Mouse (Mus musculus) right cerebral cortex, postnatal 4 days (tissue): ENCODE measurements around the gene Prkcq.

Experiments used
- DNase-seq: peaks from one replicate; pipeline ENCODE4 v3.0.0-alpha.2; 2022

Gene Prkcq

GRCm38 (mm10) chr2:11187166-11187565 lies 15.3 kb downstream of the Prkcq start:
- no peak for DNase-seq

DNA sequence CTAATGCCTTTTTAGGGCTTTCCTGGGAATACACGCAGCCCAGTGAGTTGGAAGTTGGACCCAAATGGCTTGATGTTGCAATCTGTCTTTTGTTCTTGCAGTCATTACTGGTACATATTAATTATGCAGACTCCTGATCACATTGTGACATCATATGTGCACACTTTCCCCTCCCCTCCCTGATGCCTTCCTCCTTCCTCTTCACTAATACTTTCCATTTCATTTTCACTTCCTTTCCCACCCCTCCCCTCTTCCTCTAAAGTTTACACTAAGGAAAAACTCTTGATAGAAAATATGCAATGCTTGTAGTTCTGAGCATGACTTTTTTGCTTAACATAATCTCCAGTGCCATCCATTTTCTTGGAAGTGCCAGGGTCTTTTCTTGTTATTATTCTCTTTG lies 16.4 kb downstream of the Prkcq start:
- no peak for DNase-seq

GRCm38 (mm10) chr2:11189150-11189767 lies 17.4 kb downstream of the Prkcq start:
- no peak for DNase-seq

DNA sequence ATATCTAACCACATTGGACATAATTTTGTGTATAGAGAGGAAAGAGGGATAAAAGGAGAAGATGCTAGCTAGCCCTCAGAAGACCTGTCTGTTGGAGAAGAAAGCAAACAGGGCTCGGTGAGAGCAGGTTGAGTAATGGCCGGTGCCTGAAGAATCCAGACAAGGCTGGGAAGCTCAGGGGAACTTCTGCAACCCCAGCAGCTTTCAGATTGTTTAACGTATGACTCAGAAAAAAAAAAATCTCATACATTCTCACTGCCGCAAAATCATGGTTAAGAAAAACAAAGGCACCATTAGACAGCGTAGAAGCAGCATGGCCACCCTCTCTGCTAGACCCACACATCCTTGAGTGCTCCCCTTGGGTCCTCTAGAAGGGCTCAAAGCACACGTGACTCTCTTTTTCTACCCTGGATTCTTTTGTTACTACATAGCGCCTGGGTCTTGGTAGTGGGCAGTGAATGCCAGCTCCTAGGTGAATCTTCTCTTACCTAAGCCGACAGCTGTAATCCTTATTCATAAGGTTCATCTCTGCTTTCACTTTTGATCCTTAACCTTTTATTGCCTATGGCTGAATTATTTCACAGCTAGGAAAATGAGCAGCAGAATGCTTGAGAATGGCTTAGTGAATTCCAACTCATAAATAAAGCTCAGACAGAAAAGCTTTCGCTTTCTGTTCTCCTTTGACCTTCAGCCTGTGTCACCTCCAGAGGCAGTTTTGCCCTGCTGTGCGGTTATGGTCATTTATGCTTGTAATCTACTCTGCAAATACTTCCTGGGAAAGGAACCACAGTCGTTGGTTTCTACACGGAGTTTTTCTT lies 20.6 kb downstream of the Prkcq start:
- no peak for DNase-seq

- no peak for DNase-seq
These were observed 21.3 kb downstream of the Prkcq start for GRCm38 (mm10) chr2:11193099-11193618.

DNA sequence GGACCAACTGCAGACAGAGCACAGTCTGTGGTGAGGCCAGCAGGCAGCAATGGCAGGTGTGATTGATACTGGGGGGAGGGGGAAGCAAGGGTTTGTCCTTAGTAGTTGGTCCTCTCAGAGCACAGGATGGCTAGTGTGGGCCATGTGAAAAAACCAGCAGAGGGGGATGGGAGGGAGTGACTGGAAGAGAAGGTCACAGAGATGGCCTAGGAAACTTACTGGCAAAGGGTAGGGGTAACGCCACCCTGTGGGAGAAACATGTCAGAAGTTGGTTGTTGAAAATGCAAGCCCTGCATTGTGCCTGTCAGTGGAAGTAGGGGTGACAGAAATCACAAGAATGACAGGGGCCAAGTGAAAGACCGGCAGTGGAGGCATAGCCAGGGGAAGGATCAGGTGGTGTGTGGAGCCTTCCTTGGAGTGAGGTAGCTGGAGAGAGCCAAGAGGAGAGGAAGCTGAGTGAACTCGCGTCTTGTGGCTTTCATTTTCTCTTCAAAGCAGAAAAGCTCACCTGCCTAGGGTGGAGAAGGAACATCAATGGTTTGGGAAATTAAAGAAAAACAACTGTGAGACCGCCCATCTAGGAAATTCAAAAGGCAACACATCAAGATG lies 22.9 kb downstream of the Prkcq start:
- DNase-seq = no peak

GRCm38 (mm10) chr2:11196071-11196470 lies 24.2 kb downstream of the Prkcq start:
- no peak for DNase-seq

DNA sequence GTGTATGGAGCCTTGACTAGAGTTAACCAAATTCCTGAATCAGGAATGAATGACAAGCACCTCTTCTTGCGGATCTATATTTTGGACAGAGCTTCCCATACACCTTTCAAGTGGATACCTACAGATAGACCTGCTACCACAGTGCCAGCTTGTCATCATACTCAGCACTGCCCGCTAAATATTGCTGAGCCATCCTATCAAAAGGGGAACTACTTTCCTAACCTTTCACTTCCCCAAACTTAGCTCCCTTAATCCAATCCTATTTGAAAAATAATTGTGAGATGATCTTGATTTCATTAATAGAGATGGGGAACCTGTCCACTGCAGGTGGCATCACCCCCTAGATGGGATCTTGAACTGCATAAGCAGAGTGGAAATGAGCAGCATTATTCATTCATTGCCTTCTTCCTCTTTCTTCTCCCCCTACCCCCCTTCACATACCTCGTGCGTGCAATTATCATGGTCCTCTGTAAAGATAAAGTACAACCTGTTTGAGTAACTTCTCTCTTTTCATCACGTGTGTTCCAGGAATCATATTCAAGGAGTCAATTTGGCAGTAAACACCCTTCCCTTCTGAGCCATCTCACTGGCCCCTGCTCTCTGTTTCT lies 25.1 kb downstream of the Prkcq start:
- DNase-seq = no peak

- no peak for DNase-seq
These were observed 27.7 kb downstream of the Prkcq start for GRCm38 (mm10) chr2:11199624-11200023.

GRCm38 (mm10) chr2:11202841-11203240 lies 30.9 kb downstream of the Prkcq start:
- no peak for DNase-seq

- DNase-seq = no peak
These were observed 31.4 kb downstream of the Prkcq start for GRCm38 (mm10) chr2:11203261-11203660.

DNA sequence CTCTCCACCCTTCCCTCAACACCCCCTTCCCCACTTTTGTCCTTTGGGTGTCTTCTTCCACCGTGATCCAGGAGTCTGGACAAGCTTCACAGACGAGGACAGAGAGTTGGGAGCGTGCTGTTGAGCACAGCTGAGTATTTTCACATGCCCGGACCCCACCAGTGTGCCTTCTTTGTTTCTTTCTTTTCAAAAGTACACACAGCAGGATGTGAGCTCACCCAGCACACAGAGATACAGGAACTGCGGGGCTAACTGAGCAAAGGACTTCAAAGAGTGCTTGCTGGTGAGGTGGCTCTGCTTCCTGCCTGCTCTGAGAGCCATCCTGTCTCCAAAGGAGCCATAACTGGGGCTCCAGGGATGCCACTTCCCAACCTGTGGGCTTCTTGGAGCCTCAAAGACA lies 32.3 kb downstream of the Prkcq start:
- DNase-seq = no peak

DNA sequence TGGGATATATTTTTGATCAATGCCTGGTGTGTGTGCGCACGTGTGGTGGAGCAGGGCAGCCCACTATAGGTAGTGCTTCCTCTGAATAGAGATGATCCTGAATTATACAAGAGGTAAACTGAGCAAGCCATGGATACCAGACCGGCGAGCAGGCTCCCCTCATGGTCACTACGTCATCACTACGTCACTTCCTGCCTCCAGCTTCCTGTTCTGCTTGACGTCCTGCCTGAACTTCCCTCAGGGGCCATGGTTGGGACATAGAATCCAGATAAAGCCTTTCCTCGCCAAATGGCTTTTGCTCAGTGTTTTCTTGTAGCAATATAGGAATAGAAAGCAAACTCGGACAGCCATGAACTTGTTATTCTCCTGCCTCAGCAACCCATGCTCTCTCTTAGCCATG lies 33.1 kb downstream of the Prkcq start:
- no peak for DNase-seq

GRCm38 (mm10) chr2:11205720-11206119 lies 33.8 kb downstream of the Prkcq start:
- DNase-seq = no peak

GRCm38 (mm10) chr2:11208263-11208662 lies 36.4 kb downstream of the Prkcq start:
- no peak for DNase-seq

DNA sequence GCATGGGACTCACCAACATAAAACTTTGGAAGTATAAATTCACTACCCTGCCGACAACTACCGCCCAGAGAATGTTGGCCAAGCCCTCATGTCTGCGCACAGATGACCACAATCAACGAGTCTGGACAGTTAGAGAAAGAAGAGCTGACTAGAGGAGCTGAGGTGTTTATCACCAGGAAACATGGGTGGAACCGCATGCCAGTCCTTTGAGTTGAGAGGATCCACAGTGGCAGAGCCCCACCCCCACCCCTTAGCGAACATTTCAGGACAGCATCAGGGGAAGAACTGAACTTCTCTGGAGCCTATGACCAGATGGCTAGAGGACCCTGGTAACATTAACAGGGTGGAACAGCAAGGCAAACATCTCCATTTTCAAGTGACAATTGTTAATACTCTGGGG lies 37.4 kb downstream of the Prkcq start:
- DNase-seq = no peak

GRCm38 (mm10) chr2:11210241-11210916 lies 38.5 kb downstream of the Prkcq start:
- DNase-seq = no peak

DNA sequence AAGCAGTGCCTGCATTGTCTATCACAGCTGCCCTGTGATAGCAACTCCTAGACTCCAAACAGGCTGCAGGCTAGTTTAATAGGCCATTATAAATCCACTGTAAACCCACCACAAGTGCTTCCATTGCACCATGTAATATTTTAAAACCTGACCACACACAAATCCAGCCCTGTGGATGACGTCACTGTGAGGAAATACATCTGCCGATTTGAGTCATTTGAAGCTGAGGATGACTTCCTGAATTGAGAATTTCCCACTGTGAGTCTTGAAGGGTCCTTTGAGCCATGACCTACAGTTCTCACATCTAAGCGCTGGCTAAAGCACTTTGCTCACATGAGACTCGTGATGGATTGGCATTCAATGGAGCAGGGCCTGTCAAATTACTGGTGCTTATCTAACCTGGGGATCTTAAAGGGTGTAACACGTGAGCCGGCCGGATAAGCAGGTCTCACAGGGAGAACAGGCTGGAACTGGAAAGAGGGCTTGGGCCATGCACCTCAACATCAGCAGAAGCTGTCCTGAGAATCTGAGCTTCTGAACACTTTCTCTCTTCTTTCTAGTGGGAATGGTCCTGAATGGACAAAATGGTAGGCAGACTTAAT lies 40.2 kb downstream of the Prkcq start:
- DNase-seq = no peak

DNA sequence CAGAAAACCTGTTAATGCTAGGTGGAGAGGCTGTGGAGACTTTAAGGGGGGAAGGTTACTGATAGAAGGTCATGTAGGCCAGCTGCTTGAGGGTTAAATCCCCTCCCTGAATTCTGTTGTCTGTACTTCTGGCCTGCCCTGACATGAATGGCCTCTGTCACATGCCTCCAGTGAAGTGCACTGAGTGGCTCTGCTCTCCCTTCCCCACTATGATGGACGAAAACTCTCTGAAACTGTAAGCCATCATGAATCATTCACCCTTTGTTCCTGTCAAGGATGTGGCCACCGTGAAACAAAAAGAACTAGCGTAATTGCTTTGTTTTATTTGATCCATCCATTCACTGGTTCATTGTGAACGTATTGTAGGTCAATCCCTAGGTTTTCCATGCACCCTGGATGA lies 44.5 kb downstream of the Prkcq start:
- DNase-seq = no peak

DNA sequence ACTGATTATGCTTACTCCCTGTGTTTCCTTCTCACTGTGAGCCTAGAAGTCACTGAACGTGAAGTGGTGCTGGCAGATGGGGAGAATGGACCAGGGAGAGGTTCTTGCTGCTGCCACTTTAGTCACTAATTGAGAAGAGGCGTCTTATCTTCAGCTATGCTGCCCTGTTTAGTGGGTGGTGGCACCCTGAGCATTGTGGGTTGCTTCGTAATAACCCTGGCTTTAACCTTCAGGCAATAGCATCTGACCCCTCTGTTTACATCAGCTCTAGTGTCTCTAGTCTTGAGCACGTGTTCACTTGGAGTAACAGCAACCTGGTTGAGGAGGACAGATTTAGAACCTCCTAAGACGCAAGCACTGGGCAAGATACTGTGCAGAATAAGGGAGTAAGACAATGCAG lies 44.9 kb downstream of the Prkcq start:
- no peak for DNase-seq

DNA sequence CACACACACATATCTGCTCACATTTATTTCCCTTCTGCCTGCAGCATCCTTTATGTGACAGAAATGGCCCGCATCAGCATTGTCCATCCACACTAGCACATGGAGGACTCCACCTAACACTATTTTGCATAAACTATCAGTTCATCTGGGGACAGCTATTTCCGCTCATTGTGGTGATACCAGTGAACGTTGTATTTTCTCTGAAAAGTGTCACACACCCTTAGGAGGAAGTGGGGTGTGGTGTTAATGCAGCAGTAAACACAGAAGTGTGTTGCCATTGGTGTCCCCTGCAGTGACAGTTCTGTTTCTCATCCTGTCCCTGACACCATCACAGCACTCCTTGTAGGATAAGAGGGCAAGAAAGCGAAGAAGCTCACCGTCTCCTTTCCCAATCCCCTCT lies 46.2 kb downstream of the Prkcq start:
- no peak for DNase-seq

DNA sequence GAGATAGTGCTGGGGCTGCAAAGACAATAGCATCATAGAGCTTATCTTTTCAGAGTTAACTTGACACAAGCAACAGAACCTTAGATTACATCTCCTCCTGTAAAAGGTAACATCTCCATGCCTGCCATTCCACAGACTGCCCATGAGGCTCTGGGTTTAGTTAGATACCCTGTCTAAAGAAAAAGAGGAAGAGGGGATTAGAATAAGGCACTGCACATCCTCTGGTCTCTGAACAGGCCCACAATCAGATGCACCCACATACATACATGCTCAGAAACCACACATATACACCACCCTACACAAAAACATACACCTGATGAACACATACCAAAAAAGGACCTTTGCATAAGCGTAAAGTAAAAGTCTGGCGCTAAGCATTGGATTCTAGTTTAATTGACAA lies 47.4 kb downstream of the Prkcq start:
- DNase-seq = no peak
